Mouse (Mus musculus): ENCODE results near the gene Olfr1508. TPM values are rescaled to one million over a fixed set of nuclear protein-coding genes. Genes with fewer than 3 reads are reported as not detected.
"Not testable (repeated sequence)": the region's sequence is repeated elsewhere in the genome, so short reads cannot be mapped to it uniquely, and the experiment has no call there.

Olfr1508 gene
- polyA plus RNA-seq, 1 experiment from 2014 or later = not detected

GRCm38 (mm10) chr14:52414273-52414672, 53.0 kb downstream of the Olfr1508 start, which contains the start of gene Olfr1510:
TSS of gene Olfr1510 (minus strand) at chr14:52414373.
- H3K27ac ChIP-seq (ENCODE audit: low read length) = no peak within 1 kb of the TSS
- no peak within 1 kb of the TSS for H3K9ac ChIP-seq (replicated peaks; ENCODE audit: low read depth)
- no peaks in the 10 kb centered on the region for H3K4me1 ChIP-seq (ENCODE audit: insufficient read depth, low read depth, low read length)
- H3K4me2 ChIP-seq (replicated peaks; ENCODE audit: low read depth, low read length) = no peak within 1 kb of the TSS
- WGBS = 81% methylated on average over 3 of the region's 3 CpGs
- ATAC-seq = no peak
- H3K9me3 ChIP-seq (ENCODE audit: low read length) = no peaks in the 10 kb centered on the region
- TF ChIP-seq CTCF (IDR thresholded peaks at IDR 0.05) (no peak), EP300 (IDR thresholded peaks at IDR 0.05) (no peak)
- H3K4me3 ChIP-seq (ENCODE audit: low read depth, low read length) = no peak within 1 kb of the TSS
- DNase-seq (ENCODE audit: low spot score) = no peak
- no peaks in the 10 kb centered on the region for H3K36me3 ChIP-seq (ENCODE audit: insufficient read depth, low read length)
- no peaks in the 10 kb centered on the region for H3K27me3 ChIP-seq (replicated peaks; ENCODE audit: insufficient read depth, low read length)

GRCm38 (mm10) chr14:52410142-52410919, 57.0 kb downstream of the Olfr1508 start:
- not testable (repeated sequence) for H3K9ac ChIP-seq (replicated peaks; ENCODE audit: low read depth); H3K4me3 ChIP-seq (ENCODE audit: low read depth, low read length); H3K4me1 ChIP-seq (ENCODE audit: insufficient read depth, low read depth, low read length); H3K4me2 ChIP-seq (replicated peaks; ENCODE audit: low read depth, low read length); ATAC-seq; DNase-seq (ENCODE audit: low spot score); H3K27me3 ChIP-seq (replicated peaks; ENCODE audit: insufficient read depth, low read length); H3K9me3 ChIP-seq (ENCODE audit: low read length); H3K27ac ChIP-seq (ENCODE audit: low read length); H3K36me3 ChIP-seq (ENCODE audit: insufficient read depth, low read length)
- 60% methylated on average over 7 of the region's 10 CpGs for WGBS

Other genes starting within 250 kb of the Olfr1508 start
- gene Chd8, start 209.7 kb downstream of the Olfr1508 start, polyA plus RNA-seq (2015; fragmentation: Nextera tagmentation; extraction: Ambion mirVana) = 17.6 and 19.2 TPM in 2 replicates
- 22.7 and 23.7 TPM in 2 replicates for gene Tox4, start 188.3 kb downstream of the Olfr1508 start, polyA plus RNA-seq (2015; fragmentation: Nextera tagmentation; extraction: Ambion mirVana)
- 11.9 and 14.3 TPM in 2 replicates for gene Rab2b, start 187.9 kb downstream of the Olfr1508 start, polyA plus RNA-seq (2015; fragmentation: Nextera tagmentation; extraction: Ambion mirVana)
- gene Mettl3, start 162.4 kb downstream of the Olfr1508 start, polyA plus RNA-seq (2015; fragmentation: Nextera tagmentation; extraction: Ambion mirVana) = 19.6 and 19.9 TPM in 2 replicates
- gene Sall2, start 138.7 kb downstream of the Olfr1508 start, polyA plus RNA-seq (2015; fragmentation: Nextera tagmentation; extraction: Ambion mirVana) = 3.8 and 4.1 TPM in 2 replicates
- not detected in 2 replicates for gene Olfr1513, start 111.1 kb downstream of the Olfr1508 start, polyA plus RNA-seq (2015; fragmentation: Nextera tagmentation; extraction: Ambion mirVana)
- gene Olfr1512, start 88.3 kb downstream of the Olfr1508 start, polyA plus RNA-seq (2015; fragmentation: Nextera tagmentation; extraction: Ambion mirVana) = not detected in 2 replicates
- gene Olfr1511, start 70.1 kb downstream of the Olfr1508 start, polyA plus RNA-seq (2015; fragmentation: Nextera tagmentation; extraction: Ambion mirVana) = not detected in 2 replicates
- not detected in 2 replicates for gene Olfr1510, start 53.1 kb downstream of the Olfr1508 start, polyA plus RNA-seq (2015; fragmentation: Nextera tagmentation; extraction: Ambion mirVana)
- not detected in 2 replicates for gene Olfr1509, start 24.5 kb downstream of the Olfr1508 start, polyA plus RNA-seq (2015; fragmentation: Nextera tagmentation; extraction: Ambion mirVana)
- gene Olfr1507, start 28.3 kb upstream of the Olfr1508 start, polyA plus RNA-seq (2015; fragmentation: Nextera tagmentation; extraction: Ambion mirVana) = not detected in 2 replicates

Measured in lung, postnatal 0 days (tissue).